Mouse (Mus musculus): ENCODE data around the gene Gprc5b. TPM values are rescaled to one million over a fixed set of nuclear protein-coding genes. Genes with fewer than 3 reads are reported as not detected.

Gprc5b gene
- polyA plus RNA-seq, 1 experiment from 2014 or later = 0.54 TPM

- no peak overlapping the region for H3K4me2 ChIP-seq (ENCODE audit: low read depth, low read length)
- no peaks in the 10 kb centered on the region for H3K9me3 ChIP-seq (replicated peaks; ENCODE audit: control insufficient read depth, low read length)
- ATAC-seq (ENCODE audit: low read depth) = no peak
- no peaks in the 10 kb centered on the region for H3K36me3 ChIP-seq (ENCODE audit: control insufficient read depth, insufficient read depth)
- no peaks in the 10 kb centered on the region for H3K4me1 ChIP-seq (ENCODE audit: control insufficient read depth, low read depth, low read length)
- H3K4me3 ChIP-seq (ENCODE audit: low read depth, low read length) = no peak overlapping the region
- H3K27ac ChIP-seq (ENCODE audit: low read length) = no peak overlapping the region
- WGBS (ENCODE audit: insufficient replicate concordance) = 11% methylated on average over 5 of the region's 5 CpGs
- no peaks in the 10 kb centered on the region for H3K27me3 ChIP-seq (ENCODE audit: control insufficient read depth, insufficient read depth, low read depth, low read length)
- H3K9ac ChIP-seq (ENCODE audit: low read depth, low read length) = no peak overlapping the region
These were observed 16.0 kb upstream of the Gprc5b start for GRCm38 (mm10) chr7:119010854-119011529.

GRCm38 (mm10) chr7:119002501-119002900, 7.5 kb upstream of the Gprc5b start:
- no peaks in the 10 kb centered on the region for H3K9me3 ChIP-seq (replicated peaks; ENCODE audit: control insufficient read depth, low read length)
- no peak overlapping the region for H3K4me2 ChIP-seq (ENCODE audit: low read depth, low read length)
- WGBS (ENCODE audit: insufficient replicate concordance) = 26% methylated on average over 2 of the region's 2 CpGs
- no peak overlapping the region for H3K4me3 ChIP-seq (ENCODE audit: low read depth, low read length)
- ATAC-seq (ENCODE audit: low read depth) = no peak
- no peaks in the 10 kb centered on the region for H3K27me3 ChIP-seq (ENCODE audit: control insufficient read depth, insufficient read depth, low read depth, low read length)
- H3K27ac ChIP-seq (ENCODE audit: low read length) = no peak overlapping the region
- H3K9ac ChIP-seq (ENCODE audit: low read depth, low read length) = no peak overlapping the region
- H3K36me3 ChIP-seq (ENCODE audit: control insufficient read depth, insufficient read depth) = no peaks in the 10 kb centered on the region
- no peaks in the 10 kb centered on the region for H3K4me1 ChIP-seq (ENCODE audit: control insufficient read depth, low read depth, low read length)

GRCm38 (mm10) chr7:119001965-119002364, 7.0 kb upstream of the Gprc5b start:
- H3K4me3 ChIP-seq (ENCODE audit: low read depth, low read length) = no peak overlapping the region
- WGBS (ENCODE audit: insufficient replicate concordance) = 55% methylated on average over 2 of the region's 2 CpGs
- H3K27ac ChIP-seq (ENCODE audit: low read length) = no peak overlapping the region
- H3K4me2 ChIP-seq (ENCODE audit: low read depth, low read length) = no peak overlapping the region
- no peaks in the 10 kb centered on the region for H3K9me3 ChIP-seq (replicated peaks; ENCODE audit: control insufficient read depth, low read length)
- H3K27me3 ChIP-seq (ENCODE audit: control insufficient read depth, insufficient read depth, low read depth, low read length) = no peaks in the 10 kb centered on the region
- no peak for ATAC-seq (ENCODE audit: low read depth)
- H3K36me3 ChIP-seq (ENCODE audit: control insufficient read depth, insufficient read depth) = no peaks in the 10 kb centered on the region
- H3K4me1 ChIP-seq (ENCODE audit: control insufficient read depth, low read depth, low read length) = no peaks in the 10 kb centered on the region
- no peak overlapping the region for H3K9ac ChIP-seq (ENCODE audit: low read depth, low read length)

GRCm38 (mm10) chr7:118999857-119000256, 4.8 kb upstream of the Gprc5b start:
- 63% methylated on average over 2 of the region's 2 CpGs for WGBS (ENCODE audit: insufficient replicate concordance)
- ATAC-seq (ENCODE audit: low read depth) = no peak
- no peak overlapping the region for H3K4me2 ChIP-seq (ENCODE audit: low read depth, low read length)

GRCm38 (mm10) chr7:118996137-118996837, 1.3 kb upstream of the Gprc5b start:
- H3K4me2 ChIP-seq (ENCODE audit: low read depth, low read length) = no peak overlapping the region
- no peak overlapping the region for H3K9ac ChIP-seq (ENCODE audit: low read depth, low read length)
- WGBS (ENCODE audit: insufficient replicate concordance) = 4% methylated on average over 13 of the region's 13 CpGs
- no peaks in the 10 kb centered on the region for H3K9me3 ChIP-seq (replicated peaks; ENCODE audit: control insufficient read depth, low read length)
- ATAC-seq (ENCODE audit: low read depth) = peak; percentile 17; the same call in 1 of the 2 replicates
- peaks cover 3% of the 10 kb centered on the region; the same call in 1 of the 2 replicates for H3K4me1 ChIP-seq (ENCODE audit: control insufficient read depth, low read depth, low read length)
- peaks cover 29% of the 10 kb centered on the region for H3K27me3 ChIP-seq (ENCODE audit: control insufficient read depth, insufficient read depth, low read depth, low read length)
- H3K4me3 ChIP-seq (ENCODE audit: low read depth, low read length) = no peak overlapping the region
- no peak overlapping the region for H3K27ac ChIP-seq (ENCODE audit: low read length)
- H3K36me3 ChIP-seq (ENCODE audit: control insufficient read depth, insufficient read depth) = no peaks in the 10 kb centered on the region

More at GRCm38 (mm10) chr7:118999857-119000256, 4.8 kb upstream of the Gprc5b start:
- no peak overlapping the region for H3K4me3 ChIP-seq (ENCODE audit: low read depth, low read length)
- no peaks in the 10 kb centered on the region for H3K9me3 ChIP-seq (replicated peaks; ENCODE audit: control insufficient read depth, low read length)
- H3K4me1 ChIP-seq (ENCODE audit: control insufficient read depth, low read depth, low read length) = no peaks in the 10 kb centered on the region
- no peak overlapping the region for H3K27ac ChIP-seq (ENCODE audit: low read length)
- H3K36me3 ChIP-seq (ENCODE audit: control insufficient read depth, insufficient read depth) = no peaks in the 10 kb centered on the region
- peaks cover 9% of the 10 kb centered on the region for H3K27me3 ChIP-seq (ENCODE audit: control insufficient read depth, insufficient read depth, low read depth, low read length)
- H3K9ac ChIP-seq (ENCODE audit: low read depth, low read length) = no peak overlapping the region

GRCm38 (mm10) chr7:118995671-118996070, 660 bp upstream of the Gprc5b start:
- 11% methylated on average over 14 of the region's 14 CpGs for WGBS (ENCODE audit: insufficient replicate concordance)

GRCm38 (mm10) chr7:118994231-118994842, 674 bp downstream of the Gprc5b start:
- no peak overlapping the region for H3K27ac ChIP-seq (ENCODE audit: low read length)
- peaks cover 29% of the 10 kb centered on the region for H3K27me3 ChIP-seq (ENCODE audit: control insufficient read depth, insufficient read depth, low read depth, low read length)
- peak overlapping the region; percentile 31; the same call in 1 of the 2 replicates for H3K9ac ChIP-seq (ENCODE audit: low read depth, low read length)
- no peak; the same call in 1 of the 2 replicates for ATAC-seq (ENCODE audit: low read depth)
- peaks cover 3% of the 10 kb centered on the region; the same call in 1 of the 2 replicates for H3K4me1 ChIP-seq (ENCODE audit: control insufficient read depth, low read depth, low read length)
- peak overlapping the region; percentile 48 for H3K4me3 ChIP-seq (ENCODE audit: low read depth, low read length)
- no peaks in the 10 kb centered on the region for H3K9me3 ChIP-seq (replicated peaks; ENCODE audit: control insufficient read depth, low read length)
- 4% methylated on average over 21 of the region's 21 CpGs for WGBS (ENCODE audit: insufficient replicate concordance)
- peak overlapping the region; percentile 65 for H3K4me2 ChIP-seq (ENCODE audit: low read depth, low read length)
- H3K36me3 ChIP-seq (ENCODE audit: control insufficient read depth, insufficient read depth) = no peaks in the 10 kb centered on the region

More at GRCm38 (mm10) chr7:118995671-118996070, 660 bp upstream of the Gprc5b start:
- H3K9me3 ChIP-seq (replicated peaks; ENCODE audit: control insufficient read depth, low read length) = no peaks in the 10 kb centered on the region
- H3K9ac ChIP-seq (ENCODE audit: low read depth, low read length) = no peak overlapping the region
- no peak overlapping the region for H3K4me2 ChIP-seq (ENCODE audit: low read depth, low read length)
- H3K36me3 ChIP-seq (ENCODE audit: control insufficient read depth, insufficient read depth) = no peaks in the 10 kb centered on the region
- ATAC-seq (ENCODE audit: low read depth) = no peak
- no peak overlapping the region for H3K27ac ChIP-seq (ENCODE audit: low read length)
- peaks cover 29% of the 10 kb centered on the region for H3K27me3 ChIP-seq (ENCODE audit: control insufficient read depth, insufficient read depth, low read depth, low read length)
- peaks cover 3% of the 10 kb centered on the region; the same call in 1 of the 2 replicates for H3K4me1 ChIP-seq (ENCODE audit: control insufficient read depth, low read depth, low read length)
- H3K4me3 ChIP-seq (ENCODE audit: low read depth, low read length) = no peak overlapping the region

GRCm38 (mm10) chr7:118993597-118994230, 1.3 kb downstream of the Gprc5b start:
- Histone ChIP-seq H3K4me1 (ENCODE audit: control insufficient read depth, low read depth, low read length) (peaks cover 3% of the 10 kb centered on the region; the same call in 1 of the 2 replicates), H3K4me2 (ENCODE audit: low read depth, low read length) (peak overlapping the region; percentile 65), H3K27ac (ENCODE audit: low read length) (no peak overlapping the region), H3K9me3 (replicated peaks; ENCODE audit: control insufficient read depth, low read length) (no peaks in the 10 kb centered on the region), H3K4me3 (ENCODE audit: low read depth, low read length) (peak overlapping the region; percentile 48), H3K36me3 (ENCODE audit: control insufficient read depth, insufficient read depth) (no peaks in the 10 kb centered on the region), H3K9ac (ENCODE audit: low read depth, low read length) (no peak overlapping the region), H3K27me3 (ENCODE audit: control insufficient read depth, insufficient read depth, low read depth, low read length) (peaks cover 29% of the 10 kb centered on the region)
- WGBS (ENCODE audit: insufficient replicate concordance) = 2% methylated on average over 26 of the region's 26 CpGs
- no peak for ATAC-seq (ENCODE audit: low read depth)
